Mouse (Mus musculus): ENCODE results near the gene Adat2. TPM values are rescaled to one million over a fixed set of nuclear protein-coding genes. Genes with fewer than 3 reads are reported as not detected.

Adat2 gene
- polyA plus RNA-seq, 1 experiment from 2014 or later, result 3.8 TPM

Other genes with a start within 250 kb of the Adat2 start
- gene Phactr2, start 78.5 kb upstream of the Adat2 start, polyA plus RNA-seq (2014; fragmentation: Nextera tagmentation; extraction: Ambion mirVana), result 13.1 and 17.5 TPM in 2 replicates
- 24.4 and 28.2 TPM in 2 replicates for gene Fuca2, start 53.4 kb upstream of the Adat2 start, polyA plus RNA-seq (2014; fragmentation: Nextera tagmentation; extraction: Ambion mirVana)
- 24.4 and 26.3 TPM in 2 replicates for gene Pex3, start 248 bp downstream of the Adat2 start, polyA plus RNA-seq (2014; fragmentation: Nextera tagmentation; extraction: Ambion mirVana)